Comparison of ENCODE assay signal across 8 mouse cellular contexts in the genomic region with DNA sequence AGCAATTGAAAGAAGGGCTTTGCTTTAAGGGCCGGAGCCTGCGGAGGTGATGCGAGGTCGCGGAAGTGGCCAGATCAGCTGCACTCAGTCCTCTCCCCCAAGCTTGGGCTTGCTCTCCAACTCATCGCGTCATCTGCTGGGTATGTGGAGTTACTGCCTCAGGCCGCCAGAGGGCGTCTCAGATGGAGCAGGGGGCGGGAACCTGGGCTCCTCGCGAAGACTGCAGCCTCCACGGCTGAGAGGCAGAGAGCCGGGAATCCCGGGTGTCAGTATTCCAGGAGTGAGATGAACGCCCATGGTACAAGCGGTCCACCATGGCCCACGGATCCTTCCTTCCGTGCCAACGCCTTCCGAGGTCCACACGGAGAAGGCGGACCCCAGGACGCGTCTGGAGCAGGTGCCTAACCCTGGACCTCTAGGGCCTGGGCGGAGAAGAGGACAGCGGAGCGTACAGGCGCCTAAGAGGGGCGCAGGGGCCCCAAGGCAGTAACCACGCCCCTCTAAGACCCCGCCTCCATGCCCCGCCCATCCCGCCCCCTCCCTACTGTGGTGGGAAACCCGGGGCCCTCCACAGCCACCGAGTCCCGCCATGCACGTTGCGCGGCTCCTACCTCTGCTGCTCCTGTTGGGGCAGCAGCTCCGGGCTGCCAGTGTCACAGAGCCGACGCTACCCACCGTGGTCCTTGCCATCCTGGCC. TPM values are rescaled to one million over a fixed set of nuclear protein-coding genes. Genes with fewer than 3 reads are reported as not detected.
A peak's percentile ranks its signal among the peaks of the same experiment; 100 is the strongest.
DNase-seq lines count a peak whose midpoint lies in the region; ATAC-seq and TF ChIP-seq lines count a peak whose summit lies in the region.

Gene Cercam (plus strand): TSS at position 216 of the 697 bp plus-strand sequence.

- H3K27me3 ChIP-seq in CH12.LX (replicated peaks) (peaks cover 11% of the 10 kb centered on the region), myocyte (ENCODE audit: control insufficient read depth, insufficient read depth, insufficient read length) (no peaks in the 10 kb centered on the region)
- peaks cover 54% of the 10 kb centered on the region for H3K27me3 ChIP-seq in forebrain, embryonic 10.5 days (ENCODE audit: poor library complexity, severe bottlenecking)
- H3K27me3 ChIP-seq in heart, embryonic 14.5 days (ENCODE audit: control insufficient read depth, insufficient read depth, low read length) = no peaks in the 10 kb centered on the region
- H3K27me3 ChIP-seq in liver, embryonic 11.5 days (replicated peaks; ENCODE audit: control insufficient read depth, insufficient read depth, low read length) = no peaks in the 10 kb centered on the region
- H3K27me3 ChIP-seq in splenic B cell, adult 2 months (ENCODE audit: control insufficient read depth, insufficient read depth, low read length, poor library complexity, severe bottlenecking) = no peaks in the 10 kb centered on the region

- H3K36me3 ChIP-seq in CH12.LX (replicated peaks in 1 of 2; ENCODE audit: control insufficient read depth in 1 of 2, insufficient read depth in 1 of 2, low read length in 1 of 2) (peaks cover 3 to 18% of the 10 kb centered on the region in 2 experiments), myocyte (ENCODE audit: control insufficient read depth, insufficient read depth) (no peaks in the 10 kb centered on the region)
- H3K36me3 ChIP-seq in forebrain, embryonic 10.5 days (replicated peaks) = no peaks in the 10 kb centered on the region; the same call in 1 of the 2 replicates
- peaks cover 8% of the 10 kb centered on the region; the same call in 1 of the 2 replicates for H3K36me3 ChIP-seq in heart, embryonic 14.5 days (ENCODE audit: control insufficient read depth, insufficient read depth, low read length)
- peaks cover 11% of the 10 kb centered on the region for H3K36me3 ChIP-seq in liver, embryonic 11.5 days (ENCODE audit: control insufficient read depth, insufficient read depth, low read length)
- H3K36me3 ChIP-seq in splenic B cell, adult 2 months (ENCODE audit: control insufficient read depth, insufficient read depth, low read length, poor library complexity, severe bottlenecking) = no peaks in the 10 kb centered on the region

- TF ChIP-seq CTCF in CH12.LX (conservative IDR thresholded peaks at IDR 0.05 in 1 of 2, IDR thresholded peaks at IDR 0.05 in 1 of 2; ENCODE audit: low read depth in 2 of 2, low read length in 2 of 2) = peak; percentile 43 to 89; a peak in 3 of 4 replicates

- no peaks in the 10 kb centered on the region for H3K79me2 ChIP-seq in CH12.LX (replicated peaks; ENCODE audit: control insufficient read depth, extremely low read depth, insufficient read depth, poor library complexity, severe bottlenecking)
- no peaks in the 10 kb centered on the region for H3K79me2 ChIP-seq in myocyte (ENCODE audit: control insufficient read depth, insufficient read depth)

- H3K4me2 ChIP-seq in CH12.LX (ENCODE audit: insufficient read depth, low read depth, poor library complexity, severe bottlenecking) (peak within 1 kb of the TSS; percentile 67), myocyte (ENCODE audit: low read depth) (peak within 1 kb of the TSS; percentile 96)
- H3K4me2 ChIP-seq in heart, embryonic 14.5 days (ENCODE audit: low read length) = peak within 1 kb of the TSS; percentile 84
- H3K4me2 ChIP-seq in liver, embryonic 11.5 days = peak within 1 kb of the TSS; percentile 97

- no peaks in the 10 kb centered on the region for H3K9me3 ChIP-seq in CH12.LX (replicated peaks; ENCODE audit: low read length)
- H3K9me3 ChIP-seq in forebrain, embryonic 10.5 days = no peaks in the 10 kb centered on the region
- H3K9me3 ChIP-seq in heart, embryonic 14.5 days (ENCODE audit: control insufficient read depth, low read length) = no peaks in the 10 kb centered on the region
- no peaks in the 10 kb centered on the region for H3K9me3 ChIP-seq in liver, embryonic 11.5 days (ENCODE audit: control insufficient read depth, low read length)

- under 1% methylated on average over 43 of the region's 44 CpGs for WGBS in forebrain, embryonic 10.5 days
- under 1% methylated on average over 35 of the region's 44 CpGs for WGBS in heart, embryonic 14.5 days
- WGBS in liver, embryonic 11.5 days = under 1% methylated on average over 44 of the region's 44 CpGs

- H3K4me3 ChIP-seq in CH12.LX (replicated peaks in 1 of 3; ENCODE audit: low read depth in 2 of 3, low read length in 2 of 3, poor library complexity in 1 of 3) (peak within 1 kb of the TSS; percentile 49 to 70 (median 65)), myocyte (peak within 1 kb of the TSS; percentile 37)
- H3K4me3 ChIP-seq in forebrain, embryonic 10.5 days = peak within 1 kb of the TSS; percentile 68
- H3K4me3 ChIP-seq in heart, embryonic 14.5 days (ENCODE audit: control insufficient read depth in 1 of 2, insufficient read depth in 1 of 2, low read depth in 1 of 2, low read length in 2 of 2) = peak within 1 kb of the TSS; percentile 49 to 56
- H3K4me3 ChIP-seq in liver, embryonic 11.5 days (ENCODE audit: low read depth, low read length) = peak within 1 kb of the TSS; percentile 68

- dilution Hi-C loops in CH12.LX (cut with MboI; ENCODE audit: extremely low pct_ligation_motif_present, extremely low pct_unique_long_range_greater_than_20kb, low sequenced_read_pairs) = no loop called here

- peak; percentile 34 for TF ChIP-seq RAD21 in CH12.LX (IDR thresholded peaks at IDR 0.05; ENCODE audit: low read depth, low read length)

- in situ Hi-C loops in CH12.LX (cut with MboI; ENCODE audit: low pct_ligation_motif_present, low pct_unique_long_range_greater_than_20kb, low sequenced_read_pairs) = loop anchor here (10.0 kb wide), 1 partner anchor 104 kb away; no protein-coding TSS in a partner anchor

- ATAC-seq in heart, embryonic 14.5 days (ENCODE audit: insufficient number of reproducible peaks, insufficient read depth, low FRiP score, low read depth) = peak; percentile 87
- ATAC-seq in liver, embryonic 11.5 days (replicated peaks; ENCODE audit: low FRiP score) = peak; percentile 87

- peak within 1 kb of the TSS; percentile 67 for H3K27ac ChIP-seq in CH12.LX (ENCODE audit: insufficient read depth, low read depth)
- H3K27ac ChIP-seq in forebrain, embryonic 10.5 days = peak within 1 kb of the TSS; percentile 87
- peak within 1 kb of the TSS; percentile 74 to 77 for H3K27ac ChIP-seq in heart, embryonic 14.5 days (replicated peaks in 1 of 2; ENCODE audit: control insufficient read depth in 1 of 2, insufficient read depth in 1 of 2, low read depth in 2 of 2, low read length in 2 of 2)
- peak within 1 kb of the TSS; percentile 97 for H3K27ac ChIP-seq in liver, embryonic 11.5 days (ENCODE audit: low read depth, low read length)

- TF ChIP-seq EP300 in CH12.LX (IDR thresholded peaks at IDR 0.05; ENCODE audit: low read length) = no peak

- TF ChIP-seq POLR2A in CH12.LX (IDR thresholded peaks at IDR 0.05; ENCODE audit: low read depth, low read length) (peak; percentile 42), myocyte (IDR thresholded peaks at IDR 0.05; ENCODE audit: insufficient read length, low read depth) (peak; percentile 74)

- peak within 1 kb of the TSS; percentile 29; the same call in 1 of the 2 replicates for H3K9ac ChIP-seq in CH12.LX (ENCODE audit: insufficient read depth, low read depth)
- peak within 1 kb of the TSS; percentile 78 for H3K9ac ChIP-seq in heart, embryonic 14.5 days (ENCODE audit: low read length)
- peak within 1 kb of the TSS; percentile 85 for H3K9ac ChIP-seq in liver, embryonic 11.5 days (ENCODE audit: low read depth, low read length)

- H3ac ChIP-seq in myocyte (ENCODE audit: control insufficient read depth, insufficient read length) = peak within 1 kb of the TSS; percentile 6

- peak; percentile 85 for DNase-seq in CH12.LX (ENCODE audit: extremely low read depth)
- peak; percentile 93 for DNase-seq in c-Kit-positive CD71-negative TER-119-negative erythroid progenitor cells, embryonic 14.5 days (ENCODE audit: low read depth)
- DNase-seq in forebrain, embryonic 10.5 days (ENCODE audit: extremely low spot score, low spot score) = peak; percentile 90
- DNase-seq in kidney, postnatal 10 days = peak; percentile 89
- DNase-seq in liver, embryonic 11.5 days (ENCODE audit: low spot score) = peak; percentile 92
- peak; percentile 87 for DNase-seq in splenic B cell, adult 2 months (ENCODE audit: low read depth, low spot score)

- peaks cover 10 to 18% of the 10 kb centered on the region in 2 experiments for H3K4me1 ChIP-seq in CH12.LX (ENCODE audit: control insufficient read depth in 1 of 2, insufficient read depth in 2 of 2)
- H3K4me1 ChIP-seq in forebrain, embryonic 10.5 days = peaks cover 26% of the 10 kb centered on the region
- peaks cover 7 to 10% of the 10 kb centered on the region in 2 experiments; a peak in 2 of 4 replicates for H3K4me1 ChIP-seq in heart, embryonic 14.5 days (ENCODE audit: control insufficient read depth in 2 of 2, insufficient read depth in 2 of 2, low read length in 2 of 2)
- H3K4me1 ChIP-seq in liver, embryonic 11.5 days (replicated peaks; ENCODE audit: control insufficient read depth, insufficient read depth, low read length) = peaks cover 6% of the 10 kb centered on the region

TF ChIP-seq in CH12.LX, 34 proteins besides CTCF, POLR2A, EP300 and RAD21 (continues in another document):
- no peak for TF ChIP-seq ZC3H11A (IDR thresholded peaks at IDR 0.05; ENCODE audit: low read depth, low read length)
- peak; percentile 83 for TF ChIP-seq ELF1 (IDR thresholded peaks at IDR 0.05; ENCODE audit: low read depth, low read length)
- TF ChIP-seq TCF12 (IDR thresholded peaks at IDR 0.05; ENCODE audit: low read depth, low read length) = 0 out of 2 replicates have a peak, but pooled peaks have one; percentile 13
- TF ChIP-seq ZMIZ1 (IDR thresholded peaks at IDR 0.05; ENCODE audit: low read depth, low read length) = peak; percentile 59; the same call in 1 of the 2 replicates
- peak; percentile 71; the same call in 1 of the 2 replicates for TF ChIP-seq MAX (IDR thresholded peaks at IDR 0.05; ENCODE audit: low read length)

TF ChIP-seq in myocyte, 11 proteins besides CTCF, POLR2A, EP300 and RAD21 (continues in another document):
- no peak for TF ChIP-seq MAX (IDR thresholded peaks at IDR 0.05; ENCODE audit: low read depth)
- TF ChIP-seq TCF12 (IDR thresholded peaks at IDR 0.05; ENCODE audit: insufficient read depth, poor library complexity, severe bottlenecking) = no peak
- no peak for TF ChIP-seq REST (IDR thresholded peaks at IDR 0.05; ENCODE audit: insufficient read depth, insufficient read length)
- peak in 1 of 3 experiments; percentile 8 for TF ChIP-seq MYOD1 (IDR thresholded peaks at IDR 0.05; ENCODE audit: control insufficient read depth in 1 of 3, insufficient read length in 2 of 3, low read depth in 2 of 3)
- no peak for TF ChIP-seq CEBPB (IDR thresholded peaks at IDR 0.05; ENCODE audit: insufficient read depth, poor library complexity, severe bottlenecking)

RNA-seq across cellular contexts. Expression of gene Cercam, which starts in this region (rescaled TPM):
- 6.1 and 6.3 TPM in 2 replicates for total RNA-seq in CH12.LX (2012; rRNA removed)
- total RNA-seq in CH12.LX (2014; rRNA removed) = 2.5 and 3.0 TPM in 2 replicates
- 3.5 and 3.7 TPM in 2 replicates for polyA plus RNA-seq in CH12.LX (2012; ENCODE audit: insufficient read length, low read depth)
- 15.0 and 16.3 TPM in 2 replicates for polyA plus RNA-seq in forebrain, embryonic 10.5 days (2016; fragmentation: Nextera tagmentation; extraction: Ambion mirVana)
- polyA plus RNA-seq in heart, embryonic 14.5 days (2014; fragmentation: Nextera tagmentation; extraction: Ambion mirVana) = 13.9 and 14.8 TPM in 2 replicates
- 49.0 and 54.3 TPM in 2 replicates for polyA plus RNA-seq in liver, embryonic 11.5 days (2014; fragmentation: Nextera tagmentation; extraction: Ambion mirVana)
- polyA plus RNA-seq in myocyte (2012; fragmentation: generic; extraction: Trizol) = 10.8 TPM

Comparison
In these comparisons a context has a peak if more than half of its experiments do, and no peak if none do; other contexts are left out.
1. Peak in every context shown above with its lines: DNase-seq, ATAC-seq, H3K4me3 ChIP-seq and H3K27ac ChIP-seq.
2. H3K9ac ChIP-seq: peak in every context shown above with its lines; median percentile 85 in liver, embryonic 11.5 days; 78 in heart, embryonic 14.5 days; 29 in CH12.LX.